Mouse (Mus musculus) heart, embryonic 10.5 days (tissue): ENCODE measurements around the gene H2-K1. TPM values are rescaled to one million over a fixed set of nuclear protein-coding genes. Genes with fewer than 3 reads are reported as not detected.

ENCODE experiments used
- DNase-seq: peaks from one replicate; pipeline ENCODE4 v3.0.0-alpha.2; 2017; ENCODE audit warnings: low spot score
- H3K27ac ChIP-seq: fragments of 300-500 bp; sonication (generic); 2 replicates; pipeline ENCODE4 v1.5.1; 2016; ENCODE audit warnings: mild to moderate bottlenecking
- H3K27me3 ChIP-seq: fragments of 300-500 bp; sonication (generic); 2 replicates; pipeline ENCODE4 v1.6.1; 2016; ENCODE audit warnings: mild to moderate bottlenecking; ENCODE audit not compliant: poor library complexity, insufficient read depth, severe bottlenecking
- H3K36me3 ChIP-seq: fragments of 300-500 bp; sonication (generic); 2 replicates; pipeline ENCODE4 v1.6.1; 2016; ENCODE audit warnings: mild to moderate bottlenecking, moderate library complexity
- H3K4me1 ChIP-seq: fragments of 300-500 bp; sonication (generic); 2 replicates; pipeline ENCODE4 v1.6.1; 2016; ENCODE audit warnings: mild to moderate bottlenecking
- H3K4me3 ChIP-seq: fragments of 300-500 bp; sonication (generic); 2 replicates; pipeline ENCODE4 v1.5.1; 2016; ENCODE audit warnings: mild to moderate bottlenecking, moderate library complexity
- H3K9me3 ChIP-seq: fragments of 300-500 bp; sonication (generic); 2 replicates; pipeline ENCODE4 v1.6.1; 2016; ENCODE audit warnings: mild to moderate bottlenecking, moderate library complexity
- WGBS: fragments of 180-500 bp; shearing (Covaris S2); methylation state at CpG from one replicate; pipeline ENCODE4 v1.1.7; 2016; 5-methylcytosine and 5-hydroxymethylcytosine counted together
- polyA plus RNA-seq: library from polyadenylated mRNA; unstranded; fragments of >200 nt; fragmentation: Nextera tagmentation; extraction: Ambion mirVana; gene quantifications from 2 replicates; pipeline ENCODE4 v1.2.1, GENCODE M21; 2016

Gene H2-K1
- polyA plus RNA-seq, 1 experiment from 2014 or later = 16.2 TPM

GRCm38 (mm10) chr17:33972691-33973090 lies 27.5 kb downstream of the H2-K1 start:
- 18% methylated on average over 1 of the region's 1 CpGs for WGBS
- Histone ChIP-seq H3K27me3 (peaks cover 23% of the 10 kb centered on the region), H3K9me3 (no peaks in the 10 kb centered on the region), H3K27ac (no peak overlapping the region), H3K4me1 (peaks cover 2% of the 10 kb centered on the region), H3K4me3 (no peak overlapping the region), H3K36me3 (no peaks in the 10 kb centered on the region)
- DNase-seq = peak; percentile 87

- Histone ChIP-seq H3K27ac (no peak overlapping the region), H3K36me3 (peaks cover 23% of the 10 kb centered on the region; the same call in 1 of the 2 replicates), H3K4me1 (no peaks in the 10 kb centered on the region), H3K4me3 (no peak overlapping the region), H3K9me3 (no peaks in the 10 kb centered on the region), H3K27me3 (no peaks in the 10 kb centered on the region)
- 72% methylated on average over 4 of the region's 4 CpGs for WGBS
- DNase-seq = no peak
Observed at GRCm38 (mm10) chr17:33969394-33969793, 30.8 kb downstream of the H2-K1 start.

- H3K36me3 ChIP-seq = peaks cover 26% of the 10 kb centered on the region
- DNase-seq = no peak
- no peak overlapping the region for H3K4me3 ChIP-seq
- no peaks in the 10 kb centered on the region for H3K4me1 ChIP-seq
- H3K27me3 ChIP-seq = no peaks in the 10 kb centered on the region
- 26% methylated on average over 5 of the region's 5 CpGs for WGBS
- no peaks in the 10 kb centered on the region for H3K9me3 ChIP-seq
- H3K27ac ChIP-seq = no peak overlapping the region
Observed at GRCm38 (mm10) chr17:33968927-33969326, 31.2 kb downstream of the H2-K1 start.

- Histone ChIP-seq H3K4me3 (no peak overlapping the region), H3K27ac (no peak overlapping the region), H3K27me3 (no peaks in the 10 kb centered on the region), H3K9me3 (no peaks in the 10 kb centered on the region), H3K36me3 (peaks cover 30% of the 10 kb centered on the region), H3K4me1 (no peaks in the 10 kb centered on the region)
- WGBS = 2% methylated on average over 9 of the region's 9 CpGs
- peak; percentile 88 for DNase-seq
Observed at GRCm38 (mm10) chr17:33968489-33968888, 31.7 kb downstream of the H2-K1 start.

DNA sequence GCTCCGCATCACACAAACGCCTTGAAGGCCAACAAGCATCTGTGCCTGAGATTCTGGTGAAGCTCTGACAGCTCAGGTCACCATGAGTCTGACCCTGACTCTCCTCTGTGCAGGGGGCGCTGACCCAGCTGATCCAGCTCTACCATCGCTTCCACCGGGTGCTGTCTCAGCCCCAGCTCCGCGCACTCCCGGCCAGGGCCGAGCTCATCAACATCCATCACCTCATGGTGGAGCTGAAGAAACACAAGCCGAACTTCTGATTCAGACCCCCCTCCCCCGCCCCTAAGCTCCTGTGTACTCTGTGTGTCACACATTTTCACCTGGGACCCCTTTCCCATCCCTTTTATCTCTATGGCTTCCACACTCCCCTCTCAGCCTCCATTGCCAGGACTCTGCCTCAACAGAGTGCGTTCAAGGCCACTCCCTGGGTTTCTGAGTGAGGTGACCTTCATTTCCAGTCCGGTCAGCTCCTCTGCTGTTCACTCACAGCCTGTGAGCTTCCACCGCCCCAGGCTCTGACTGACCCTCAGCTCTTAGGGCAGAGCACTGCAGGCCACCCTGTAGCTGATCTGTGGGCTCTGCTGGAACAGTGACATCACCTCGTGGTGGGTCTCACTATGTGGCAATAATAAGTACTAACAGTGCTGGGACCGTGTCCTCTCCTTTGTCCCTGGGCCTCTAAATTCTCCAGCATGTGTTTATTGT lies 34.1 kb downstream of the H2-K1 start:
- WGBS = 86% methylated on average over 16 of the region's 16 CpGs
- Histone ChIP-seq H3K27me3 (no peaks in the 10 kb centered on the region), H3K27ac (no peak overlapping the region), H3K4me3 (no peak overlapping the region), H3K9me3 (no peaks in the 10 kb centered on the region), H3K4me1 (no peaks in the 10 kb centered on the region), H3K36me3 (peaks cover 55% of the 10 kb centered on the region)
- no peak for DNase-seq

GRCm38 (mm10) chr17:33965082-33965845 lies 34.9 kb downstream of the H2-K1 start:
- Histone ChIP-seq H3K27ac (no peak overlapping the region), H3K9me3 (no peaks in the 10 kb centered on the region), H3K36me3 (peaks cover 62% of the 10 kb centered on the region), H3K4me1 (no peaks in the 10 kb centered on the region), H3K27me3 (no peaks in the 10 kb centered on the region), H3K4me3 (no peak overlapping the region)
- WGBS = 91% methylated on average over 17 of the region's 17 CpGs
- DNase-seq = no peak

- no peak overlapping the region for H3K27ac ChIP-seq
- 89% methylated on average over 7 of the region's 7 CpGs for WGBS
- H3K27me3 ChIP-seq = no peaks in the 10 kb centered on the region
- H3K4me3 ChIP-seq = no peak overlapping the region
- H3K36me3 ChIP-seq = peaks cover 85% of the 10 kb centered on the region
- DNase-seq = no peak
- H3K9me3 ChIP-seq = no peaks in the 10 kb centered on the region
- no peaks in the 10 kb centered on the region for H3K4me1 ChIP-seq
Observed at GRCm38 (mm10) chr17:33962876-33963275, 37.3 kb downstream of the H2-K1 start.

GRCm38 (mm10) chr17:33959948-33960347 lies 40.2 kb downstream of the H2-K1 start:
- peaks cover 5% of the 10 kb centered on the region for H3K4me1 ChIP-seq
- H3K9me3 ChIP-seq = no peaks in the 10 kb centered on the region
- H3K36me3 ChIP-seq = peaks cover 69% of the 10 kb centered on the region
- DNase-seq = no peak
- H3K27me3 ChIP-seq = no peaks in the 10 kb centered on the region
- 91% methylated on average over 15 of the region's 15 CpGs for WGBS
- H3K4me3 ChIP-seq = no peak overlapping the region
- no peak overlapping the region for H3K27ac ChIP-seq

DNA sequence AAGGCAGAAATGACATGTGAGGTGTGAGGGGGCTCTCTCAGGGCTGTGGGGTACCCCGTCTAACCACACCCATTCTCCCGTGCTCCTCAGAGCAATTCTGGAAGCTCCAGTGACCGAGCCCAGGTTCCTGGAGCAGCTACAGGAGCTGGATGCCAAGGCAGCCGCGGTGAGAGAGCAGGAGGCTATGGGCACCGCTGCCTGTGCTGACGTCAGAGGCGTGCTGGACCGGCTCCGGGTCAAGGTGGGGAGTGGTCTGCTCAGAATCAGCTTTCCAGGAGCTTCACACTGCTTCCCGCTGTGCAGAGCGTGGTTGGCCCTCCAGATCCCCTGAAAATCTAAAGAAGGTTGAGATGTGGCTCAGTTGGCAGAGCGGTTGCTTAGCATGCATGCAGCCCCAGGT lies 41.0 kb downstream of the H2-K1 start:
- Histone ChIP-seq H3K36me3 (peaks cover 70% of the 10 kb centered on the region), H3K27me3 (no peaks in the 10 kb centered on the region), H3K9me3 (no peaks in the 10 kb centered on the region), H3K27ac (no peak overlapping the region), H3K4me1 (peaks cover 11% of the 10 kb centered on the region), H3K4me3 (no peak overlapping the region)
- 94% methylated on average over 13 of the region's 13 CpGs for WGBS
- no peak for DNase-seq

DNA sequence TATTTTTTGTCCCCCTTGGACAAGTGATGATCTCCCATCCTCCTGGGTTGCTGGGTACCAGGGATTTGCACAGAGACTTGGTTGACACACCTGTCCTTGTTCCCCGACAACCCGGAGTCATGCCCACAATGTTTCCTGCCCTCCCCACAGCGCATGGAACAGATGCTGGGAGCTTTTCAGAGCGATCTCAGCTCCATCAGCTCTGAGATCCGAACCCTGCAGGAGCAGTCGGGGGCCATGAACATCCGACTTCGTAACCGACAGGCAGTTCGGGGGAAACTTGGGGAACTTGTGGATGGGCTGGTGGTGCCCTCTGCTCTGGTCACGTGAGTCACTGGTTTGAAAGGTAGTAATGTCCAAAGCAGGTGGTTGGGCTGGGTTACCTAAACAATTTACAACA lies 41.7 kb downstream of the H2-K1 start:
- H3K27me3 ChIP-seq = no peaks in the 10 kb centered on the region
- H3K4me3 ChIP-seq = no peak overlapping the region
- H3K27ac ChIP-seq = no peak overlapping the region
- peaks cover 70% of the 10 kb centered on the region for H3K36me3 ChIP-seq
- peaks cover 18% of the 10 kb centered on the region for H3K4me1 ChIP-seq
- DNase-seq = no peak
- WGBS = 91% methylated on average over 11 of the region's 11 CpGs
- no peaks in the 10 kb centered on the region for H3K9me3 ChIP-seq

DNA sequence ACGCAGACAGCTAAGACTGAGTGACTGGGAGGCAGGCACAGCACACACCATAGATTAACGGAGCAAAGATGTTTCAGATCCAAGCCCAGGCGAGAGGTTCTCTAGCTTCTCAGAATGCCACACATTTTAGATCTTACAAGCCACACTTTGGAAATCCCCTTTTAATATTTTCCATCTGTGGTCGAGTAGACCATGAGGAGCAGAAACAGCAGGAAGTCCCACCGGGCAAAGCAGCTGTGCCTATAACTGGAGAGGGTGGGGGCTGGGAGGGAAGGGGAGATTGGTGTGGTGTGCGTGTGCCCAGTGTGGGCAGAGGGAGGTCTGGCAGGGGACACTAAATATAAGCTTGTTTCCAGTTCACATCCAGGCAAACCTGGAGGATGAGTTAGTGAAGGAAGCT lies 42.7 kb downstream of the H2-K1 start:
- Histone ChIP-seq H3K4me3 (no peak overlapping the region), H3K9me3 (no peaks in the 10 kb centered on the region), H3K4me1 (peaks cover 27% of the 10 kb centered on the region), H3K27ac (no peak overlapping the region), H3K27me3 (no peaks in the 10 kb centered on the region), H3K36me3 (peaks cover 70% of the 10 kb centered on the region)
- 90% methylated on average over 6 of the region's 6 CpGs for WGBS
- no peak for DNase-seq

- 8% methylated on average over 10 of the region's 10 CpGs for WGBS
- DNase-seq = no peak
- H3K36me3 ChIP-seq = peaks cover 68% of the 10 kb centered on the region
- H3K27ac ChIP-seq = peak overlapping the region; percentile 98
- no peaks in the 10 kb centered on the region for H3K9me3 ChIP-seq
- peak overlapping the region; percentile 100 for H3K4me3 ChIP-seq
- peaks cover 38% of the 10 kb centered on the region for H3K4me1 ChIP-seq
- H3K27me3 ChIP-seq = no peaks in the 10 kb centered on the region
Observed at GRCm38 (mm10) chr17:33956336-33956735, 43.8 kb downstream of the H2-K1 start.

GRCm38 (mm10) chr17:33955555-33956214 lies 44.5 kb downstream of the H2-K1 start, which contains the start of the genes Vps52 and Rps18:
Vps52 (plus strand) TSS chr17:33955812.
Rps18 (minus strand) TSS chr17:33956001.
- under 1% methylated on average over 50 of the region's 50 CpGs for WGBS
- DNase-seq = peak; percentile 98
- Histone ChIP-seq H3K9me3 (no peaks in the 10 kb centered on the region), H3K4me1 (peaks cover 44% of the 10 kb centered on the region), H3K4me3 (peak within 1 kb of the TSS; percentile 100), H3K36me3 (peaks cover 62% of the 10 kb centered on the region), H3K27me3 (no peaks in the 10 kb centered on the region), H3K27ac (peak within 1 kb of the TSS; percentile 98)
